Mouse (Mus musculus) forebrain, postnatal 0 days (tissue): ENCODE results near the gene Heatr5a. TPM values are rescaled to one million over a fixed set of nuclear protein-coding genes. Genes with fewer than 3 reads are reported as not detected.

Experiments used
- ATAC-seq: fragments of 200-750 bp; cut with Nextera tagmentation; 2 replicates; pipeline ENCODE4 v1.8.0; 2017; ENCODE audit warnings: mild to moderate bottlenecking, moderate library complexity
- DNase-seq: peaks from one replicate; pipeline ENCODE4 v3.0.0-alpha.2; 2015
- H3K27ac ChIP-seq: fragments of 300-500 bp; sonication (generic); 2 replicates; pipeline ENCODE4 v1.5.1; 2014; ENCODE audit warnings: low read depth, mild to moderate bottlenecking, antibody characterized with exemption, low read length, moderate library complexity, mixed read lengths
- H3K27me3 ChIP-seq: fragments of 300-500 bp; sonication (generic); 2 replicates; pipeline ENCODE4 v1.6.1; 2014; ENCODE audit warnings: mild to moderate bottlenecking, low read length, mixed read lengths; ENCODE audit not compliant: insufficient read depth
- H3K36me3 ChIP-seq: fragments of 300-500 bp; sonication (generic); 2 replicates; pipeline ENCODE4 v1.6.1; 2014; ENCODE audit warnings: mild to moderate bottlenecking, moderate library complexity; ENCODE audit not compliant: insufficient read depth
- H3K4me1 ChIP-seq: fragments of 300-500 bp; sonication (generic); 2 replicates; pipeline ENCODE4 v1.6.1; 2014; ENCODE audit warnings: antibody characterized with exemption; ENCODE audit not compliant: insufficient read depth
- H3K4me2 ChIP-seq: fragments of 300-500 bp; sonication (generic); 2 replicates; pipeline ENCODE4 v1.6.1; 2014; ENCODE audit warnings: low read depth, mild to moderate bottlenecking, moderate library complexity
- H3K4me3 ChIP-seq: fragments of 300-500 bp; sonication (generic); 2 replicates; pipeline ENCODE4 v1.5.1; 2014; ENCODE audit warnings: low read depth, low read length, mixed read lengths
- H3K9ac ChIP-seq: fragments of 300-500 bp; sonication (generic); 2 replicates; pipeline ENCODE4 v1.6.1; 2014; ENCODE audit warnings: mild to moderate bottlenecking
- H3K9me3 ChIP-seq: fragments of 300-500 bp; sonication (generic); 2 replicates; pipeline ENCODE4 v1.6.1; 2016; ENCODE audit warnings: low read length
- CTCF ChIP-seq: sonication (generic); IDR thresholded peaks from 2 replicates; pipeline ENCODE4 v1.5.1; 2016; ENCODE audit warnings: antibody characterized with exemption, control low read depth, low read depth
- WGBS: fragments of 180-500 bp; shearing (Covaris S2); extraction: QIAGEN DNeasy Blood & Tissue Kit; methylation state at CpG from one replicate; pipeline ENCODE4 v1.1.7; 2014; 5-methylcytosine and 5-hydroxymethylcytosine counted together
- polyA plus RNA-seq: library from polyadenylated mRNA; unstranded; fragments of >200 nt; fragmentation: Nextera tagmentation; extraction: Ambion mirVana; gene quantifications from 2 replicates; pipeline ENCODE4 v1.2.1, GENCODE M21; 2015
- total RNA-seq: library from RNA; depleted of rRNA; stranded (reverse); fragments of >200 nt; gene quantifications from 2 replicates; pipeline ENCODE4 v1.2.3, GENCODE M21; 2014

The Heatr5a gene
- total and polyA plus RNA-seq, 2 experiments from 2014 or later = 2.0 to 15.0 TPM

GRCm38 (mm10) chr12:51866226-51866910 is 104.8 kb downstream of the Heatr5a start:
- ATAC-seq = peak; percentile 51
- 44% methylated on average over 13 of the region's 13 CpGs for WGBS
- H3K27ac ChIP-seq = peak overlapping the region; percentile 59; the same call in 1 of the 2 replicates

GRCm38 (mm10) chr12:51865790-51866179 is 105.3 kb downstream of the Heatr5a start:
- no peak for TF ChIP-seq CTCF
- peak overlapping the region; percentile 70 for H3K27ac ChIP-seq
- 0 out of 2 replicates have a peak, but pooled peaks cover 4% of the 10 kb centered on the region for H3K4me1 ChIP-seq
- no peak overlapping the region for H3K9ac ChIP-seq
- DNase-seq (peak; percentile 50), ATAC-seq (peak; percentile 86)
- H3K9me3 ChIP-seq = no peaks in the 10 kb centered on the region
- no peaks in the 10 kb centered on the region for H3K27me3 ChIP-seq
- H3K36me3 ChIP-seq = no peaks in the 10 kb centered on the region
- WGBS = 6% methylated on average over 4 of the region's 4 CpGs
- no peak overlapping the region for H3K4me3 ChIP-seq
- no peak overlapping the region for H3K4me2 ChIP-seq

More at GRCm38 (mm10) chr12:51866226-51866910, 104.8 kb downstream of the Heatr5a start:
- H3K4me1 ChIP-seq = 0 out of 2 replicates have a peak, but pooled peaks cover 4% of the 10 kb centered on the region
- no peak overlapping the region for H3K4me2 ChIP-seq
- H3K36me3 ChIP-seq = no peaks in the 10 kb centered on the region
- H3K27me3 ChIP-seq = no peaks in the 10 kb centered on the region
- H3K4me3 ChIP-seq = no peak overlapping the region
- TF ChIP-seq CTCF = no peak
- no peak for DNase-seq
- no peaks in the 10 kb centered on the region for H3K9me3 ChIP-seq
- no peak overlapping the region for H3K9ac ChIP-seq

DNA sequence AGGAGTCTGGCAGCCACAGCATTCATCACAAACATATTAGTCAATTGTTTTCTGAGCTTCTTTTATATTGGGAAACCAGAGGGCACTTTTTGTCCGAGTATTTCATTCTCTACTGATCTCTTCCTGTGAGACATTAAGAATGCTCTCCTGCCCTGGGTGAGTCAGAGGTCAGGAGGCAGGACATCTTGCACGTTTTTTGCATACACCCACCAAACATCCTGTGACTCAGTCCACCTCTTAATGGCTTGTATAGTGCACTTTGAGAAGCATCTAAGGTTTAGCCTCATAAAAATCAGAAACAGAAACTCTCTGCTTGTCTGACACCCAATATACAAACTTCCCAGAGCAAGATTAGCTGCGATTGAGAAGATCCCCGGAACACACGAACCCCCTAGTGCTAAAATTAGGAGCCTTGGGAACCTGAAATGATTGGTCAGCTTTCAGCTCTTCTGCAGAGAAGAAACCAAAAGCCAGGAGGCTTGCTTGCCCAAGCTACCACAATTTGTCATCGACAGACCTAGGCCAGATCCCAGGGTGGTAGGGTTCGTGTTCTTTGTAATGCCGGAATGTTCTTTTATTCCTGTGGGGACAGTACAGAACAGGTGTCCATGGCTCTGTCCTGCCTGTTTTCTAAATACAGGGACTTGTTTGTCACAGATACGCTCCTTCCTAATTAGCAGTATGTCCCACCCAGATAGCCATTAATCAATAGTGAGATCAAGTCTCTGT is 105.9 kb downstream of the Heatr5a start:
- ATAC-seq = peak; percentile 26
- no peak overlapping the region for H3K4me2 ChIP-seq
- 33% methylated on average over 9 of the region's 9 CpGs for WGBS

DNA sequence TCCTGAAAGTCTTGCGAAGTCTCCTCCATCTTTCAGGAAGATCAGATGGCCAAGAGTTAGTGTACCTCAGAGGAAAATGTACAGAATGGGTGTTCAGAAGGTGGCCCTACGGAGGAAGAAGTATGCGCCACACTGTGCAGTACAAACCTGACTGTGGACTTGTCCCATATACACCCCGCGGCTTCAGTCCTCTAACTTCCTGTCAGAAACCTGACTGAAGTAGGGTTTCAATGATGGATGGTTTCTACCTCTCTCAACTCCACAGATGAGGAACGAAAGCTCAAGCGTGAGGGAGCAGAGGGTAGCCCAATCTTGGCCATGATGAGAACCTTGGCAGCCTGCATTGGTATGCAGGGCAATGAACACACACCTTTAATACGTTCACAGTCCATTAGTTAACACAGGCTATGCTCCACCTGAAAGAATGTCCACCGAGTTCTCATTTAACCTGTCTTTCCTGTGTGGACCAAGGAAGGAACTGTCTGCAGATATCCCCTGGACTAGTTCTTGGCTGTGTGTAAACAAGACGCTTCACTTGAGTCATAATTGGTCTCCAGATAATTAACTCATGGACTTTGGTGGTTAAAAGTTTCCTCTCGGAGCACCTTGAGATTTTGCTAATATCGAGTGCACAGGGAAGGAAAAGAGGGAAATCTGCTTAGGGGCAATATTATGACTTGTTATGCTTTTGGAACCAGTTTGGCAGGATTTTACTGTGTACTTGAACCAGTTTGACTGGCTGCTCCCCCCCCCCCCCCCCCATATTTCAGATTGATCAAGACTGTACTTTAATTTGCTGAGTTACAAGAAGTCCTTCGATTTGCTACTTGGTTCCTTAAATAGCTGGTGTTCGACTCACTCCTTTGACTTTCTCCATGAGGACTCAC is 107.8 kb downstream of the Heatr5a start:
- 92% methylated on average over 14 of the region's 14 CpGs for WGBS
- ATAC-seq (no peak), DNase-seq (no peak)
- H3K36me3 ChIP-seq = no peaks in the 10 kb centered on the region
- TF ChIP-seq CTCF = no peak
- H3K9me3 ChIP-seq = no peaks in the 10 kb centered on the region
- no peak overlapping the region for H3K4me2 ChIP-seq
- H3K4me3 ChIP-seq = no peak overlapping the region
- H3K4me1 ChIP-seq = 0 out of 2 replicates have a peak, but pooled peaks cover 4% of the 10 kb centered on the region
- H3K27me3 ChIP-seq = no peaks in the 10 kb centered on the region
- H3K27ac ChIP-seq = no peak overlapping the region
- H3K9ac ChIP-seq = no peak overlapping the region

More for the DNA sequence above, 105.9 kb downstream of the Heatr5a start:
- H3K27me3 ChIP-seq = no peaks in the 10 kb centered on the region
- H3K4me3 ChIP-seq = no peak overlapping the region
- H3K4me1 ChIP-seq = 0 out of 2 replicates have a peak, but pooled peaks cover 4% of the 10 kb centered on the region
- no peaks in the 10 kb centered on the region for H3K36me3 ChIP-seq
- DNase-seq = no peak
- peak overlapping the region; percentile 70 for H3K27ac ChIP-seq
- no peak for TF ChIP-seq CTCF
- H3K9ac ChIP-seq = no peak overlapping the region
- no peaks in the 10 kb centered on the region for H3K9me3 ChIP-seq

DNA sequence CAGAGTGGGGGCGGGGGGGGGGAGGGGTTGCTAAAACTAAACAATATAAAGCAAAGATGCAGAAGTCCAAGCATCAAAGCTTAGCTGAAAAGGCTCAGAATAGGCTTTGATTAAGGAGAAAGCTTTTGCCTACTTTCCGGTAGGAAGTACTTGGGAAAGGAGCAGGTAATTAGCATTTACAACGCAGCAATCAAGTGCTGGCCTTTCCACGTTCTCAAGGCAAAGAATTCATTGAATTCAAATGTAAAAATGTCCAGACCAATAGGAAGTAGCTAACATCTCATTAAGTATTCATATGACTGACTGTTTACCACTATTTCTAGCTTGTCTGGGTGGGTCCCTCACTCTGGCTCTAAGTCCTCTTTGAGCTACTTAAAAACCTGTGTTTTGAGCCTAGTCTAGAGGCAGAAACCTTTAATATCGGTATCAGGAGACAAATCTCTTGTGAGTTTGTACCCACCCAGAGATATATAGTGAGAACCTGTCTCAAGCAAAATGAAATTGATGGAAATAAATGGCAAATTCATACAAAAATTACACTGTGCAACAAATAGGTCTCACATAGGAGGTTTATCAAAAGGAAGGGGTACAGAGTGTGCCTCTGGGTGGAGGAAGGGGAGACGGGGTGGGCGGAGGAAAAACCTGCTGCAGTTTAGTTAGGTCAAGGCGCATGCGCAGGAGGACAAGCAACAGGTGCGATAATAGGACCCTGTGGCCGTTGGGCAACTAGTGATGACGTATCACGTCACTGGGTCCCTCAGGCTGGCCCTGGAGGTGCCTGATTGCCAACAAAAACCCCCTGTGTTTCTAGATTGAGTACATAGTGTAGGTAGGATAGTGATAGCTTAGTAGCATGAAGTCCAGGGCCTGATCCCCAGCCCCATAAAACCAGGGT is 112.7 kb downstream of the Heatr5a start:
- WGBS = 61% methylated on average over 13 of the region's 13 CpGs
- Histone ChIP-seq H3K4me2 (no peak overlapping the region), H3K9ac (no peak overlapping the region), H3K36me3 (no peaks in the 10 kb centered on the region), H3K4me1 (no peaks in the 10 kb centered on the region), H3K27ac (no peak overlapping the region), H3K4me3 (no peak overlapping the region), H3K9me3 (no peaks in the 10 kb centered on the region), H3K27me3 (no peaks in the 10 kb centered on the region)
- no peak for TF ChIP-seq CTCF
- ATAC-seq (no peak), DNase-seq (no peak)

- WGBS = 93% methylated on average over 8 of the region's 8 CpGs
- no peaks in the 10 kb centered on the region for H3K4me1 ChIP-seq
Measured at GRCm38 (mm10) chr12:51856768-51857295, 114.3 kb downstream of the Heatr5a start.

More at GRCm38 (mm10) chr12:51856768-51857295, 114.3 kb downstream of the Heatr5a start:
- no peaks in the 10 kb centered on the region for H3K27me3 ChIP-seq
- no peaks in the 10 kb centered on the region for H3K9me3 ChIP-seq
- H3K4me2 ChIP-seq = no peak overlapping the region
- ATAC-seq = no peak
- TF ChIP-seq CTCF = no peak
- DNase-seq = no peak
- no peak overlapping the region for H3K9ac ChIP-seq
- no peaks in the 10 kb centered on the region for H3K36me3 ChIP-seq
- no peak overlapping the region for H3K27ac ChIP-seq
- H3K4me3 ChIP-seq = no peak overlapping the region
